Mouse (Mus musculus) gastrocnemius, postnatal 4 days (tissue): ENCODE measurements around the gene Trp53rka. TPM values are rescaled to one million over a fixed set of nuclear protein-coding genes. Genes with fewer than 3 reads are reported as not detected.

Experiments
- total RNA-seq, 2 experiments: library from RNA; stranded (reverse); gene quantifications; 2 replicates each; pipeline ENCODE4 v1.2.3; 2021

The Trp53rka gene
- total RNA-seq, 2 experiments from 2014 or later, result 11.9 to 13.5 TPM

Other genes starting within 250 kb of the Trp53rka start
- gene Slc35c2, start 205.5 kb downstream of the Trp53rka start, total RNA-seq, result 10 to 100 TPM; 20.8 to 23.4 TPM
- 10 to 100 TPM; 27.1 to 36.9 TPM for gene Elmo2, start 166.8 kb downstream of the Trp53rka start, total RNA-seq
- under 1 TPM in 1 of 2 experiments, not detected in 1; 0.29 TPM for gene Zfp663, start 124.6 kb downstream of the Trp53rka start, total RNA-seq
- gene Zfp334, start 105.1 kb downstream of the Trp53rka start, total RNA-seq, result 1 to 10 TPM; 5.3 to 6.0 TPM
- gene Ocstamp, start 92.9 kb downstream of the Trp53rka start, total RNA-seq, result under 1 TPM in 1 of 2 experiments, not detected in 1; 0.10 TPM
- 1 to 10 TPM in 1 of 2 experiments, under 1 TPM in 1; 0.44 to 1.2 TPM for gene Slc13a3, start 20.1 kb downstream of the Trp53rka start, total RNA-seq
- 1 to 10 TPM; 5.3 to 5.4 TPM for gene Slc2a10, start 10.5 kb upstream of the Trp53rka start, total RNA-seq
- 10 to 100 TPM in 1 of 2 experiments, 1 to 10 TPM in 1; 6.0 to 15.0 TPM for gene Eya2, start 101.7 kb upstream of the Trp53rka start, total RNA-seq